Mouse (Mus musculus) erythroblast, embryonic 14.5 days (primary cell): Measurements from ENCODE around the gene Olfr1489.

Experiments used
- GATA1 ChIP-seq: IDR thresholded peaks from 2 replicates; pipeline ENCODE4 v1.6.1; 2012; ENCODE audit warnings: low read length, inconsistent platforms, mixed read lengths
- TAL1 ChIP-seq: IDR thresholded peaks from 3 replicates; pipeline ENCODE4 v1.6.1; 2012; ENCODE audit warnings: low read length, inconsistent platforms, mixed read lengths

DNA sequence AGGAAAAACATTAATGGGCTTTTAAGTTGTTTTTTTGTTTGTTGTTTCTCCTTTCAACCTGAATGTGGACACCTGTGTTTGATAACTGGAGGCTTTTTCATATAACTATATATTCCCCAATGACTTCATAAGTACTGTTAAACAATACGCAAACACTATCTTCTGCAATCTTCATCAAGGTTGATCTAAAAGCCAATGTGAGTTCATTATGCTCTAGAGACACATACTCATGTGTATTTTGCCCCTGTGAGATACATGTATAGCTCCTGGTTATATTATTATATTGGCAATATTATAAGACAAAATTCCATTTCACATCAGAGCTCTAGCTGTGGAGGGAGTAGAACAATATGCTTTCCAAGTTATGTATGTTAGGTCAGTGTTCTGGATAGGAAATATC lies 48.2 kb upstream of the Olfr1489 start, which contains the start of gene Olfr1484:
- TF ChIP-seq TAL1 = no peak
- no peak for TF ChIP-seq GATA1
